Mouse (Mus musculus): ENCODE measurements around the gene Ei24.

The Ei24 gene

GRCm38 (mm10) chr9:36792191-36792590 is 5.0 kb downstream of the Ei24 start:
- no peak for DNase-seq (ENCODE audit: low read depth, low spot score)

- no peak for DNase-seq (ENCODE audit: low read depth, low spot score)
Measured at GRCm38 (mm10) chr9:36783921-36784320, 13.3 kb downstream of the Ei24 start.

GRCm38 (mm10) chr9:36769048-36769413 is 28.2 kb downstream of the Ei24 start:
- DNase-seq (ENCODE audit: low read depth, low spot score), result no peak

DNA sequence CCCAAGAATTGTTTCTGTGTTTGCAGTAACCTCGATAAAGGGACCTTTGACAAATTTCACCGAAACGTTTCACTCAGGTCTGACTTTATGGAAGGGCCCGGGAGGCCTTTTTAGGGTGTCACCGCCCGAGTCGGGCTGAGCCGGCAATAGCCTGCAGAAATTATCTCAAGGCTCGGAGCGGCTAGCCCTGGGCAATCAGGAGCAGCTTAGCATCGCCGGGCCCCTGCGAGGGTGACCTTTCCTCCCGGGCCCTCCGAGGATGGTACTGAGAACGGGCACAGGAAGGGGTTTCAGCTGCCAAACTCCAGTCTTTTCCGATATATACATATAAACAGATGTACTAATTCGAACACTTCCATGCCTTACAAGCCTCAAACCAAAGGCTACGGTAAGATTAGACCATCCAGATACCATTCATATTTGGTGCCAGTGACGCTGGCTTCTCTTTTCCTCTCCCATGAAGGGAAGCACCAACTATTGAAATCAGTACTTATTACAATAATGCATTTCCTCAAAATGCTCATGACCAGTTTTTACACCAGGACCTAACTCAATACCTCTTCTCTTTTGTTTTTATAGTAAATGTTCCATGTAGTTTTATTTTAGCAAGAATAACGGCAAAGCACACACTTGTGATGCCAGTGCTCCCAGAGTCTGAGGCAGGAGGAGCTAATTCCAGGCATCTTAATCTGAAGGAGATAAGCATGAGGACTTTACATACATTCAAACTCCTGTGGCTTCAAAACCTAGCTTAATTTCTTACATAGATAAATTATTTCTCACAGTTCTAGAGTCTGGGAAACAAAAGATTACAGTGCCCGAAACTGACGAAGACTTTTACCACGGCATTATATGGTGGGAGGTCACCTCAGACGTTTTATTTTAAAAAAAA is 28.8 kb downstream of the Ei24 start:
- DNase-seq (ENCODE audit: low read depth, low spot score), result peak; percentile 17

DNA sequence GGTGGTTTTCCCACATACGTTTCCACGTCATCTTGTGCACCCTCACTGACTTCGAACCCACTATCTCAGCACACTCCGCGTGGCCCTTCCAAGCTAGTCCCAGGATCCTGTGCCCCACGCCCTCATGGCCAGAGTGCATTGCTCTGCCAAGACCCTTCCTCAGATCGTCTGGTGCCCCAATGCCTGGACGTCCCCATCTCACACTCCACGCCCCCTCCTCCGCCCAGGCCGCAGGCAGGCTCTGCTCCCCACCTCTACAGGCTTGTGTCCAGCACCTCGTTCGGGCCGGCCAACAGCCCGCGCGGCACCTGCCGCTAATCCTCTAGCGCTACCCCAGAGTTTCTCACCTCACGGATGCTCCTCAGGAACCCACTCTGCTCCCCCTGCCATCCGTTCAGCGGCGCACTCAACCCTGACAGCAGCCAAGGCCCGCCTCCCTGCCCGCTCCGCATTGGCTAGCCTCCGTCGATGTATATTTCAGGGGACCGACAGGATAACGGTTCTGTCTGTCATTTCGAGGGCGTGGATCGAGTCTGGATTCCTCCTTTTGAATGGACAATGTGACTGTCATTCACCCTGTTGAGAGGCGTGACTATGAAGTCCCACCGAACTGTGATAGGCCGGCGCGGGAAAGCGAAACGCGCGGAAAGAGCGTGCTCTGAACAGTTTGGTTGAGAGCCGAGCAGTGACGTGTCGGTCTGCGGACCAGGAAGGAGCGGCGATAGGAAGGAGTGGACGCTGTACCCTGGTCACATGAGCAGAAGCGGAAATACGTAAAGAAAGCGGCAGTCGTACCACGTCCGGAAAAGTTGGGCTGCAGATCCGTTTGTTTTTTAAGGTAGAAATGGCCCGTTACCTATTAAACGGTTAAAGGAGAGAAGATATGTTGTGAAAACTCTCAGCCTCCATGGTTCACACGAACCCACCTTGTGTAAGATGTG is 29.7 kb downstream of the Ei24 start, which contains the start of gene Stt3a:
Stt3a (minus strand) TSS at position 477 of the 941 bp plus-strand sequence.
- DNase-seq (ENCODE audit: low read depth, low spot score), result peak; percentile 100

- DNase-seq (ENCODE audit: low read depth, low spot score), result no peak
Measured at GRCm38 (mm10) chr9:36764378-36764777, 32.8 kb downstream of the Ei24 start.
